Mouse (Mus musculus) liver, embryonic 15.5 days (tissue): ENCODE results near the gene Cfap36. TPM values are rescaled to one million over a fixed set of nuclear protein-coding genes. Genes with fewer than 3 reads are reported as not detected.

Experiments
- ATAC-seq: fragments of 200-750 bp; cut with Nextera tagmentation; 2 replicates; pipeline ENCODE4 v1.8.0; 2017; ENCODE audit warnings: moderate number of reproducible peaks, mild to moderate bottlenecking, moderate library complexity; ENCODE audit not compliant: insufficient read depth
- H3K27ac ChIP-seq: fragments of 300-500 bp; sonication (generic); replicated peaks from 2 replicates; pipeline ENCODE4 v1.5.1; 2015; ENCODE audit warnings: mild to moderate bottlenecking, inconsistent platforms
- H3K27me3 ChIP-seq: fragments of 300-500 bp; sonication (generic); 2 replicates; pipeline ENCODE4 v1.6.1; 2015; ENCODE audit warnings: mild to moderate bottlenecking, inconsistent platforms
- H3K36me3 ChIP-seq: fragments of 300-500 bp; sonication (generic); replicated peaks from 2 replicates; pipeline ENCODE4 v1.6.1; 2015; ENCODE audit warnings: moderate library complexity, mild to moderate bottlenecking, inconsistent platforms
- H3K4me1 ChIP-seq: fragments of 300-500 bp; sonication (generic); replicated peaks from 2 replicates; pipeline ENCODE4 v1.6.1; 2015; ENCODE audit warnings: inconsistent platforms
- H3K4me2 ChIP-seq: fragments of 300-500 bp; sonication (generic); 2 replicates; pipeline ENCODE4 v1.6.1; 2015; ENCODE audit warnings: moderate library complexity, mild to moderate bottlenecking, inconsistent platforms
- H3K4me3 ChIP-seq: fragments of 300-500 bp; sonication (generic); replicated peaks from 2 replicates; pipeline ENCODE4 v1.5.1; 2015; ENCODE audit warnings: mild to moderate bottlenecking, inconsistent platforms
- H3K9ac ChIP-seq: fragments of 300-500 bp; sonication (generic); 2 replicates; pipeline ENCODE4 v1.6.1; 2015; ENCODE audit warnings: moderate library complexity, mild to moderate bottlenecking, inconsistent platforms
- H3K9me3 ChIP-seq: fragments of 300-500 bp; sonication (generic); replicated peaks from 2 replicates; pipeline ENCODE4 v1.6.1; 2016; ENCODE audit warnings: inconsistent platforms
- WGBS: fragments of 180-500 bp; shearing (Covaris S2); methylation state at CpG from one replicate; pipeline ENCODE4 v1.1.7; 2015; ENCODE audit warnings: mixed read lengths; ENCODE audit not compliant: insufficient replicate concordance; 5-methylcytosine and 5-hydroxymethylcytosine counted together
- polyA plus RNA-seq: library from polyadenylated mRNA; unstranded; fragments of >200 nt; fragmentation: Nextera tagmentation; extraction: Ambion mirVana; gene quantifications from 2 replicates; pipeline ENCODE4 v1.2.1, GENCODE M21; 2015

The Cfap36 gene
- polyA plus RNA-seq = 10.9 and 11.7 TPM in 2 replicates

DNA sequence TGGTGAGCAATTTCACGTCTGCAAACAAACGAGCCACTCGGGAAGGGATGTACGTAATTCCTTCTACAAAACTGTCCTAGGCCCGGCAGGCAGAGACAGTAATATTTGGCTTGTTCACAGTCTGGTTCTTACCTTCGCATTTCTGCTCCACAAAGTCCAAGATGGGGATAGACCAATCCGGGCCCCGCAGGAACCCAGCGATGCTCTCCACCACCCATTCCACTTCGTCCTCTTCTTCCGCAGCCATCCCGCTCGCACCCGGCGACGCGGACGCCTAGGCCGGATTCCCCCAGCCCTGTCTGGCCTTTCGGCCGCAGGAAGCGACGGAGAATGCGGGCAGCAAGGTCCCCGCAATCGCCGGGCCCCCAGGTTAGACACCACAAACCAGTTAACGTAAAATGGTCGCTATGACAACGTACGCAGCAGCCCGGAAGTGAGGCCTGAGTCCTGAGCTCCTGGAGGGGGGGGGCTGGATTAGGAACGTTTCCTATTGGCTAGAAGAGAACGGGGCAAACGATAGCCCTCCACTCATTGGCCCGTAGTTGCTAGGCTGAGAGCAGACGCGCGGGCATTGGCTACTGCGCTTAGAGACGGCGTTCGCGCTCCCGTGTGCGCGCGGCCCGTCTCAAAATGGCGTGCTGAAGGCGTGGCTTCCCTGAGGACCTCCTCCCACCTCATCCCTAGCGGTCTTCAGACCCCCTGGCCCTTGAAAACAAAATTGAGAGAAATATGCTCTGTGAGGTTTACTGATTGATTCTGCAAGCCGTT, at the start of gene Cfap36:
Gene Cfap36, minus strand, starts transcription at position 527 of the 768 bp plus-strand sequence.
- Histone ChIP-seq H3K27me3 (no peaks in the 10 kb centered on the region), H3K4me3 (peak within 1 kb of the TSS; percentile 81), H3K4me2 (peak within 1 kb of the TSS; percentile 74), H3K27ac (no peak within 1 kb of the TSS), H3K9me3 (no peaks in the 10 kb centered on the region), H3K9ac (peak within 1 kb of the TSS; percentile 61), H3K36me3 (0 out of 2 replicates have a peak, but pooled peaks cover 4% of the 10 kb centered on the region), H3K4me1 (peaks cover 8% of the 10 kb centered on the region)
- WGBS = under 1% methylated on average over 53 of the region's 53 CpGs
- peak; percentile 100 for ATAC-seq

DNA sequence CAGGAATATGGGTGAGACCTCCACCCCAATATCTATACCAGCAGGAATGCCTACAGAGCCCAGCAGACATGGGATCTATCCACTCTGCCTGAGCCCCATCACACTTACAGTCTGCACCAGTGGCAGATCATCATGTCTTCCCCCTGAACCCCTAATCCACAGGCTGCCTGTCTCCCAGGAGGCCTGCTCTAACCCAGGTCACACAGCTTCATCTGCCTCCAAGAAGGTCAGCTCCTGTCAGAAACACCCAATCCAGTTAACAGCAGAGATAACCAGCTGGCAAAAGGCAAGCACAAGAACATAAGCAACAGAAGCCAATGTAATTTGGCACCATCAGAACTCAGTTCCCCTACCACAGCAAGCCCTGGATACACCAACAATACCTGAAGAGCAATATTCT, 40.1 kb upstream of the Cfap36 start:
- H3K4me2 ChIP-seq = no peak overlapping the region
- no peaks in the 10 kb centered on the region for H3K9me3 ChIP-seq
- no peaks in the 10 kb centered on the region for H3K4me1 ChIP-seq
- H3K27me3 ChIP-seq = no peaks in the 10 kb centered on the region
- no peak overlapping the region for H3K4me3 ChIP-seq
- no peak overlapping the region for H3K9ac ChIP-seq
- H3K36me3 ChIP-seq = no peaks in the 10 kb centered on the region
- H3K27ac ChIP-seq = no peak overlapping the region
- no peak for ATAC-seq

DNA sequence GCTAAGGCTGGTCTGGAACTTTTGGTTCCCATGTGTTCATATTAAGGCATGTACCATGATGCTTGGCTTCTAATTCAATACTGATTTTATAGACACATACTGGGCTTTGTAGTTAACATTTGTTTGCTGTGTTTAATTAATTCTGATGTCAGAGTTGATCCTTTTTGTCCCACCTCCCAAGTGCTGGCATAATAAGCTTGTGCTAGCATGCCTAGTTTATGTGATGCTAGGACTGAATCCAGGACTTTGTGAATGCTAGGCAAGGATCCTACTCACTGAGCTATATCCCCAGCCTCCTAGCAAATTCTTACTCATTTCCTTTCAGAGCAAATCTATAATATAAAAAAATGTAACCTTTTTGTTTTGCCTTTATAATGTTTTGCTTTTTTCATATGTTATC, 38.8 kb upstream of the Cfap36 start:
- Histone ChIP-seq H3K27me3 (no peaks in the 10 kb centered on the region), H3K9ac (no peak overlapping the region), H3K4me3 (no peak overlapping the region), H3K4me1 (no peaks in the 10 kb centered on the region), H3K4me2 (no peak overlapping the region), H3K9me3 (no peaks in the 10 kb centered on the region), H3K27ac (no peak overlapping the region), H3K36me3 (no peaks in the 10 kb centered on the region)
- no peak for ATAC-seq

DNA sequence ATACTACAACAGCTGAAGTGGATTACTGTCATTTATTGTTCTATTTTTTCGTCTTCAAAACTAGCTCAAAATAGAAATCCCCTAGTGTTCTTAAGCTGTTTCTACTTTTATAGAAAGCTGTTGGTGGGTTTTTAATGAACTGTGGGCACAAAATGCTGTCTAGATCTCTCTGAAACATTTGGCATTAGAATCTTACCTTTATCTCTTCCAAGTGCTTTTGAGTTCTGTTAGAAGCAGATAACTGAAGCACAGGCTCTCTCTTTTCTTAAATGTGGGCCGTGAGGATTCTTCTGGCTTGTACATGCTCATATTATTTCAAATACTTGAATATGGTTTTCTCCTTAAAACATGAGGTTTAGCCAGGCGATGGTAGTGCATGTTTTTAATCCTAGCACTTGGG, 27.5 kb upstream of the Cfap36 start:
- no peak for ATAC-seq
- Histone ChIP-seq H3K9ac (no peak overlapping the region), H3K9me3 (no peaks in the 10 kb centered on the region), H3K36me3 (no peaks in the 10 kb centered on the region), H3K4me1 (no peaks in the 10 kb centered on the region), H3K4me3 (no peak overlapping the region), H3K27ac (no peak overlapping the region), H3K27me3 (no peaks in the 10 kb centered on the region), H3K4me2 (no peak overlapping the region)
- WGBS = 44% methylated on average over 3 of the region's 3 CpGs

DNA sequence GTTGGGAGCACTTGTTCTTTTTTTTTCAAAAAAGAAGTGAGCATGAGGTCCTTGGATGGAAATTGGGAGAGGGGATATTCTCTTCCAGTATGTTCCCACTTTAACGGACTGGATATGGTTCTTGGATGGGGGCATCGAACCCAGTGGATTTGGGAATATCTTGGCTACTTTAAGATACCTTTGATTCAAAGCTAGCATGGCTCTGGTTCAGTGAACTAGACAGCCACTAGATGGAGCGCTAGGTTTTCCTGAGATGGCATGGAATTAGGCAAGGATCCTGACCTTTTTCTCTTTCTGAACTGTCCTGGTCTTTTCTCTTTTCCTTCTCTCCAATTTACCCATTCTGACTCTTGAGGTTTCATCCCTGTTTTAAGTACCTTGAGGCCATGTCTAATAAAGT, 20.6 kb upstream of the Cfap36 start:
- H3K4me2 ChIP-seq = no peak overlapping the region
- no peaks in the 10 kb centered on the region for H3K27me3 ChIP-seq
- no peak for ATAC-seq
- no peak overlapping the region for H3K27ac ChIP-seq
- H3K4me1 ChIP-seq = no peaks in the 10 kb centered on the region
- H3K36me3 ChIP-seq = no peaks in the 10 kb centered on the region
- WGBS = 17% methylated on average over 3 of the region's 3 CpGs
- no peak overlapping the region for H3K4me3 ChIP-seq
- H3K9ac ChIP-seq = no peak overlapping the region
- no peaks in the 10 kb centered on the region for H3K9me3 ChIP-seq

DNA sequence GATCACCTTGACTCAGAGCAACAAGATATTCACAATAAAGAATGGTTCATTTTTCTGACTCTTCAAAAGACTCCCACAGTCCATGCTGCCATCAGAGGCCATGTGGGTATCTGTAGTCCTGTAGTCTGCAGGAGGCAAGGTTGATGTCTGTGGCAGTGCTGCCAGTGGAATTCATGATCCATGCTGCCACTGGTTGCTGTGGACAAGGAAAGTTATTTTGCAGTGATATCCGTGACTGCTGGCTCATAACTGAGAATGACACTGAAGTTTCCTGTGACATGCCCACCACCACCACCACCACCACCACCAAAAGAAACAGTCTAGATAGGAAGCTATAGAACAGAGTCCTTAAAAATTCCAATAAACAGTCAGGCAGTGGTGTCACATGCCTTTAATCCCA, 7.4 kb upstream of the Cfap36 start:
- no peak for ATAC-seq
- 51% methylated on average over 1 of the region's 1 CpGs for WGBS
- Histone ChIP-seq H3K36me3 (no peaks in the 10 kb centered on the region), H3K27me3 (no peaks in the 10 kb centered on the region), H3K4me1 (no peaks in the 10 kb centered on the region), H3K9me3 (no peaks in the 10 kb centered on the region), H3K9ac (no peak overlapping the region), H3K4me3 (no peak overlapping the region), H3K4me2 (no peak overlapping the region), H3K27ac (no peak overlapping the region)

DNA sequence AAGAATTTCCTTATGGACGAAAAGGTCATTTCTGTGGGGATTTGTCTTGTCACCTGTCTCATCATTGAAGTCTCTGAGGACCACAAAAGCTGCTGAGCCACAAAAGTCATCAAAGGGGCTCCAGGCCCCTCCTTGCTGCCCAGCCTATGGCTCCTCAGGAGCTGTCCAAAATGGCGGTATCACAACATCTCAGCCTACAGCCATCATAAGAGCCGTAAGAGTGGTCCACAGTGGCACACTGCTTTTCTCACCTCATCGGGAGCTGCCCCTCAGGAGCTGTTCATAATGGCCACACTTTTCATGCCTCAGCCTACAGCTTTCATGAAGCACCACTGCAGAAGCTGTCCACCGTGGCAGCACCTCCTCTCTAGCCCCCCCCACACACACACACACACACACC, 1.2 kb upstream of the Cfap36 start:
- Histone ChIP-seq H3K9me3 (no peaks in the 10 kb centered on the region), H3K4me2 (no peak overlapping the region), H3K27ac (no peak overlapping the region), H3K4me3 (no peak overlapping the region), H3K9ac (no peak overlapping the region), H3K27me3 (no peaks in the 10 kb centered on the region), H3K4me1 (peaks cover 8% of the 10 kb centered on the region), H3K36me3 (no peaks in the 10 kb centered on the region)
- WGBS = 85% methylated on average over 5 of the region's 5 CpGs
- no peak for ATAC-seq

DNA sequence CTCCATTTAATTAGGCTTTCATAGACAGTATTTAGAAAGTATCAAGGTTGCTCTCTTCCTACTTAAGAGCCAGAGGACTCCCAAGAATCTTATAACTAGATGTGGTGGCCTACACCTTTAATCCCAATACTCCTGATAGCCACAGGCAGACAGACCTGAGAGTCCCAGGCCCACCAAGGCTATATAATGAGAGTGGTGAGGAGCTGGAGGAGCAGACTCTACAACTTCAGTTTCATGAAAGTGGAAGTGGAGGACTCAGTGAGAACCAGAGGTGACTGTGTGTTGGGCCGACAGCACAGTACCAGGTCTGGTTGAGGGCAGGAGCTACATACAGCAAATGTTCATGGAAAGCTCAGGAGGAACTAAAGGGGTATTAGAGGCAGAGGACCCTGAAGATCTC, 516 bp upstream of the Cfap36 start:
- Histone ChIP-seq H3K27ac (no peak overlapping the region), H3K27me3 (no peaks in the 10 kb centered on the region), H3K9me3 (no peaks in the 10 kb centered on the region), H3K4me1 (peaks cover 8% of the 10 kb centered on the region), H3K36me3 (no peaks in the 10 kb centered on the region), H3K4me2 (peak overlapping the region; percentile 74), H3K9ac (no peak overlapping the region), H3K4me3 (peak overlapping the region; percentile 81)
- WGBS = 100% methylated on average over 1 of the region's 1 CpGs
- ATAC-seq = no peak

DNA sequence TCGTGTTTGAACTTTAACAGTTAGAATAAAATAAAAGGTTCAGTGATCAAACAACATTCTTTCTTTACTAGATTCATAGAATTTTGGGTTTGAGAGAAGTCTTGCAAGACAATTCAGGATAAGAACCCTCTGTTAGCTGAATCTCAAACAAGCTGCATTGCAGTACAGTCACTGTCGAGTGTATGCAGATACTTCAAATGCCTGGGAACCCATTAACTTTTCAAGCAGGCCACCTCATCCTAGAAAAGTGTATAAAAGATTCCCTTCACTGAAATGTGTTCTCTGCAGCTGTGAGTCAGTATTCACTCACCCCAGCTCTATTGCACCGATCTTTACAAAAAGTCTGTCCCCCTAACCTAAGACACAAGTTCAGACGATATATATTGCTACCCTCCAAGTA, 1.2 kb downstream of the Cfap36 start:
- 0 out of 2 replicates have a peak, but pooled peaks cover 4% of the 10 kb centered on the region for H3K36me3 ChIP-seq
- peak overlapping the region; percentile 81 for H3K4me3 ChIP-seq
- WGBS = 57% methylated on average over 4 of the region's 4 CpGs

DNA sequence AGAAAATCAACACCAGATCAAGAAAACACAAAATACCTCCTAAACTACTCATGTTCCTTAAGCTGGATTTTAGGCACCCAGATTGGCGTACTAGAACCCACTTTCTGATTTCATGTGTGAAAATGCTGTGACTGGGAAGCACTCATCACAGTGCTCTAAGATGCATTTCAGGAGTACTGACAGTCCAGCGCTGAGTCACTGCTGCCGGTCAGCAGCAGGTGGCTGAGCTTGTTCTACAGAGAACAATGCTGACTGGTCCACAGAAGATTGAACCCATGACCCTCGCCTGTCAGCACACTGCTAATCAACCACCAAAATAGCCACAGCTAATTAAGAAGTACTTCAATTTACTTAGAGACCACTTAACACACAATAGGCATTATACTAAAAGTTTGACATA, 5.2 kb downstream of the Cfap36 start:
- no peak overlapping the region for H3K27ac ChIP-seq
- no peak for ATAC-seq
- H3K4me2 ChIP-seq = no peak overlapping the region
- H3K4me1 ChIP-seq = peaks cover 8% of the 10 kb centered on the region
- 73% methylated on average over 4 of the region's 4 CpGs for WGBS
- H3K4me3 ChIP-seq = no peak overlapping the region
- no peaks in the 10 kb centered on the region for H3K27me3 ChIP-seq
- H3K9ac ChIP-seq = no peak overlapping the region
- 0 out of 2 replicates have a peak, but pooled peaks cover 4% of the 10 kb centered on the region for H3K36me3 ChIP-seq
- no peaks in the 10 kb centered on the region for H3K9me3 ChIP-seq

More for the DNA sequence above, 1.2 kb downstream of the Cfap36 start:
- no peak overlapping the region for H3K9ac ChIP-seq
- no peak for ATAC-seq
- peaks cover 8% of the 10 kb centered on the region for H3K4me1 ChIP-seq
- no peaks in the 10 kb centered on the region for H3K27me3 ChIP-seq
- no peaks in the 10 kb centered on the region for H3K9me3 ChIP-seq
- H3K4me2 ChIP-seq = peak overlapping the region; percentile 74
- no peak overlapping the region for H3K27ac ChIP-seq

DNA sequence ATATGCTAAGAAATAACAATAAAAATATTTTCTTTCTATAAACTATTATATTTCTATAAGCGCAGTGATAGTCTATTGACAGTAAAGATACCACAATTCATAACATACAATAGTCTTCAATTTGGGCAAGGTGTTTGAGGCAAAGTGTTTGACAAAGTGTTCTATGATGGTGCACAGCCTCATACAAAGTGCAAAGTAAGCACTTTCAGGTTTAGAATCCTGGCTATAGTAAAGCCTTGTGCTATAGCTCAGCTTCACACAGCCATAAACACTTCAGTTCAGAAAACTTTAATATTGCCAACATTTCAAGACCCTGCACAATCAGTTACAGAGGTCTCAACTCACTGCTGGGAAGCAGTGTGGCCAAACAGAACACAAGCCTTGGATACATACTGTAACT, 7.9 kb downstream of the Cfap36 start:
- H3K9ac ChIP-seq = no peak overlapping the region
- H3K9me3 ChIP-seq = no peaks in the 10 kb centered on the region
- ATAC-seq = no peak
- H3K27me3 ChIP-seq = no peaks in the 10 kb centered on the region
- no peaks in the 10 kb centered on the region for H3K4me1 ChIP-seq
- no peak overlapping the region for H3K4me3 ChIP-seq
- H3K36me3 ChIP-seq = 0 out of 2 replicates have a peak, but pooled peaks cover 4% of the 10 kb centered on the region
- 77% methylated on average over 1 of the region's 1 CpGs for WGBS
- no peak overlapping the region for H3K27ac ChIP-seq
- no peak overlapping the region for H3K4me2 ChIP-seq

DNA sequence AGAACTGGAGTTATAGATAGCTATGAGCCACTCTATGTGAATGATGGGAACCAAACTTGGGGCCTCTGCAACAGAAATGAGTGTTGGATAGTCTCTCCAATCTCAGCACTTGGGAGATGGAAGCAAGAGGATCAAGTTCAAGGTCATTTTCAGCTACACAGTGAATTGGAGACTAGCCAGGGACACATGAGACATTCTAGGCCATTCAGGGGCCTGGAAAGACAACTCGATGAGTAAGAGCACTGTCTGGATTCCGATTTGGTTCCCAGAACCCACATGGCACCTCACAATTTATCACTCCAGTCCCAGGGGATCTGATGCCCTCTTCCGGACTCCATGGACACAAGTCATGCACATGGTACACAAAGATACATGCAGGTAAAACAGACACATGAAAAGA, 8.7 kb downstream of the Cfap36 start:
- no peak for ATAC-seq
- WGBS = 78% methylated on average over 3 of the region's 3 CpGs
- no peak overlapping the region for H3K4me3 ChIP-seq

More for the DNA sequence above, 8.7 kb downstream of the Cfap36 start:
- Histone ChIP-seq H3K4me1 (no peaks in the 10 kb centered on the region), H3K27ac (no peak overlapping the region), H3K4me2 (no peak overlapping the region), H3K9me3 (no peaks in the 10 kb centered on the region), H3K27me3 (no peaks in the 10 kb centered on the region), H3K36me3 (peaks cover 5% of the 10 kb centered on the region; the same call in 1 of the 2 replicates), H3K9ac (no peak overlapping the region)
